Mouse (Mus musculus) kidney, adult 11 months (tissue): ENCODE data around the gene Tmem87b.
A peak's percentile ranks its signal among the peaks of the same experiment; 100 is the strongest.

Source experiments
- DNase-seq: peaks from one replicate; pipeline ENCODE4 v3.0.0; 2022

Tmem87b gene

DNA sequence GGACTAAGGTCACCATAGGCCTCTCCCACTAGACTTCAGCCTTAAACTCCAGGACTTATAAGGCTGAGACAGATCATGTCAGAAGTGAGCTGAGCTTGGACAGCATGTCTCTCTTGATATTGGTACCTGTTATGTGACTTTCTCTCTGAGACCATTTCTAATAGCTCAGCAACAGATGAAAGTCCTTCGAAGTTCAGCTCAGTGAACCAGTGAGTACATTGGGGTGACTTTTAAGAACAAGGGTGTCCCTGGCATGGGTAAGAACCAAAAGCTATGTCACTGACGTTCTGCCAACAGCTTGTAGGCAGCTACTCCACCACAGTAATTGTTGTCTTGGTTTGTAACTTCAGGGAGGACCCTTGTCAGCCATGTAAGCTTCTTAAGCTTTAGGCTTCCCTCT is 2.7 kb downstream of the Tmem87b start:
- no peak for DNase-seq

DNA sequence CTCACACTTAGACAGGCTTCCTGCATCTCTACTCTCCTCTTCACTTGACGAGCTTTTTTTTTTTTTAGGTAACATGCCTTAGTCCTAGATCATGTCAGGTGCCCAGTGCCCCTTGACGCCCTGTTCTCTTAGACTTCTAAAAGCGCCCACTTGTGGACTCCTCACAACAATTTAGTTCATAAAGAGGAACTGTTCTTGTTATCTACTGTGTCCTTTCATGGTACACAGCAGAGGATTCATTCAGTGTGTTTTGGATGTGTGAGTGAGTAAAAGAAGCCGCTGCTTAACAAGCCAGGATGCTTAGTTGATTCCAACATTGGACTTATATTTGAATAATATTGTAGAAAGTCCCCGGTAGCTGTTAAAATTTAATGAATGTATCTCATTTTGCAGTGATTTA is 6.0 kb downstream of the Tmem87b start:
- DNase-seq = no peak

DNA sequence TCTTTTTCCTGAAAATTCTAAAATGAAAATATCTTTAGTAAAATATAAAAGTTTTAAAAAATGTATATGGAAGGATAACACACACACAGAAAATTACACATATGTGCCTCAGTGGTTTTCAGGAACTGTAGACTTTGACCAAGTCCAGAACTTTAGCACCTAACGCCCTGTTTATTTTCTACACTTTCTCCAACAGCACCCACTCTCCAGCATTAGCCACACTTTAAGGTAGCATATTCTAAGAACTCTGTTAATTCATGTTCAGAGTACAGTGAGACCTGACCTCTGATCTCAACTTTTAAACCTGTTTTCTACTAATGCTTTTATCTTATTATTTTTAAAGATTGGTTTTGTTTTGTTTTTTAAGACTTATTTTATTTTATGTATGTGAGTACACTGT is 9.9 kb downstream of the Tmem87b start:
- no peak for DNase-seq

DNA sequence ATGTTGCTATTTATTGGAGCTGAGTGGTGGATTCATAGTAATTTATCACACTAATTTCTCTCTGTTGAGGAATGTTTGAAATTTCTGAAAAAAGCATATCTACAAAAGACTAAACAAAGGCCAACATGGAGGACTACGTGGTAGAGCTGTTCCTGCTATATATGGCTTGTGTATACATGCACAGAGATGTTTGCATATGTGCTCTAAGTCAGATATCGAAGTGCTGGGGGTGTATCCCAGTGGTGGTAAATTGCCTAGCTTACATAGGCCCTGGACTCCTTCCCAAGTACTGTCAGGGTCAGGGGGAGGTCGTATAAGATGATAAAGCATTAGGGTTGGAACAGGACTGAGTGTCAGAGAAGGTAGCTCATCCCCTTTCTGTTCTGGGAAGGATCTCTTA is 14.7 kb downstream of the Tmem87b start:
- no peak for DNase-seq

DNA sequence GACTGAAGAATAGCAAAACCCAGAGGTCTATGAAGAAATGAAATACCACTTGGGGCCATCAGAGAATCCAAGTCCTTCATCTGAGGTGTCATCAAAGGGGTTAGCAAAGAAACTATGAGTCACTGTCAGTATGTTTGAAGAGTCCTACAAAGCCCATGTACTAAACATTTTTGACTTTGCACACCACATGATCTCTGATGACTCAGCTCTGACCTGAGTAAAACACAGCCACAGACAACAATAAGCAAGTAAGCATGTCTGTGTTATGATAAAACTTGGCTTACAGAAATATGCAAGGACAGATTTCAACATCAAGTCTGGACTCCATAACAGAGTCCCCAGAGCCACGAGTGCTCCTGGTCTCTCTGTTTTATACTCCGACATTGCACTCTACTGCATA is 15.1 kb downstream of the Tmem87b start:
- no peak for DNase-seq

DNA sequence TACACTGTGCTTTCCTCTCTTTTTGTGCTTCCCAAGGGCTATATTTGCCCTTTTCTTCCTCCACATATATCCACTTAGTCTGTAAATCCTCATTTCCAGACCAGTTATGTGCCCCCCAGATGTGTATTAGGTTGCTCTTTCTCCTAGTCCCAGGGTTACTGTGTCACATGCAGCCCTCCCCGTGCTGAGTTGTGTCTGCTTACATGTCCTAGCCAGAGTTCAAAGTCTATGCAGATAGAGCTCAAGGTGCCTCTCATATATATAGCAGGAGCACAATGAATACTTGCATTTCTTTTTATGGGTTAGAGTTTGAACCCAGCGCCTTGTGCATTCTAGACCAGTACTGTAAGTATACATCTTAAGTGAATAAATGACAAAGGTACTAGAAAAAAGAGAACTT is 15.5 kb downstream of the Tmem87b start:
- DNase-seq = no peak

DNA sequence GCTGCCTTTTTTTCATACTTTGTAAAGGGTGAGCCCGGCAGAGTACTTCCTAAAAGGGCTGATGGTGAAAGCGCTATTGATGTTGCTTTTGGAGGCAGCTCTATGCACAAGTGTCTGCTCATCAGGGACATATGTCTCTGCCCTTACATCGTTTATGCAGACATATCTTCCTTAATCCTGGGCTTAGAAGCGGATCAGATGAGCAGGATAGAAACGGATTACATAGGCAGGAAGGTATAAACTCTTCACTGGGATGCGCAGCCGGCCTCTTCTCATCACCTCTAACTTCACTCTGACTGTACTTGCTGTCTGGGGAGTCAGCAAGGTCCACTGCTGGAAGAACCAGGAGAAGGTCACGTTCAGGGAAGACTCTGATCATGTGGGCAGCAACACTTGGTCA is 19.6 kb downstream of the Tmem87b start:
- no peak for DNase-seq

DNA sequence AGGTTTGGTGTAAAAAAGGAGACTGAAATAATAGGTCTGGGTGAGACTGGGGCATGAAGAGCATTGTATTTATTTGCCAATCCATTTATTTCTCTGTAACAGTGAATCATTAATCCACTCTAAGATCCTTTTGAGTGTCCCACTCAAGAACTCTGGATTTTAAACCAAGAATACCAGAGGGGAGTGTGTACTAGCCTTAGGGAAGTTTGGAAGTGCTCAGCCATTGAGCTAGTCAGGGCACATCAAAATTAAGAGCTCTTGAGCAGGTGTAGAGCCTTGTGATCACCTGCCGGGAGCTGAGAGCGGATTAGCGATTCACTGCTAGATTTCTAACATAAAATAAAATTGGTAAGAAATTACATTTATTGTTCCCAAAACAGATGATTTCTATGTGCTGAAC is 20.7 kb downstream of the Tmem87b start:
- no peak for DNase-seq

DNA sequence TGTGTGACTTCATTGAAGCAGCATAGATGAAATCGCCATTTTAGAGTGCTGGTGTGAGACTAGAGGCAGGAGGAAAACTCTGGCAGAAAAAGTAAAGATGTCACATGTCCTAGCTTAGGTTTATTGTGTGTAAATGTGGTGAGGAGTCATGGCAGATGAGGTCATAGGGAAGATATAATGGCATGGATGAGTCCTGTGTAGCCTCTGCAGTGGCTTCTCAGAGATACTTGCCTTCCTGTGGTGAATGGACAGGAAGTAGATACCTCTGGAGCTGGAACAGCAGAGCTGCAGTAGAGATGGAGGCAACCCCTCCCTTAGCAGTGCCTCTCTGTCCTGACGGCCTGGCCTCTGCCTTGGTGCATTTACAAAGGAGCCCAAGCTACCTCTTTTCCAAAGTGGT is 21.6 kb downstream of the Tmem87b start:
- no peak for DNase-seq

DNA sequence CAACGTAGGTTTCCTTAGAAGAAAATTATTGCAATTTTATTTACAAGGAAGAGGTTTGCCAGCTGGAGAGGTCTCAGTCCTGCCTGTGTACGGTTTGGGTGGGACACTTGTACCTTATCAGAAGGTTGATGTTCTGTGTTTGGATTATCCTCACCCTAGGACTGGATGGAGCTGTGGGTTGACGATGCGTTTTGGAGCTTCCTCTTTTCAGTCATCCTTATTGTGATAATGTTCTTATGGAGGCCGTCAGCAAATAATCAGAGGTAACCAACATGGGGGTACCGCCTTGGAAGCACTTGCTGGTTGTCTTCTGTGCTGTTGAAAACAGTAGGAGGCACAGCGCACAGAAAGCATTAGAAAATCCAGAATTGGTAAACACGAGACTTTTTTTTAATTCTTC is 24.5 kb downstream of the Tmem87b start:
- no peak for DNase-seq

DNA sequence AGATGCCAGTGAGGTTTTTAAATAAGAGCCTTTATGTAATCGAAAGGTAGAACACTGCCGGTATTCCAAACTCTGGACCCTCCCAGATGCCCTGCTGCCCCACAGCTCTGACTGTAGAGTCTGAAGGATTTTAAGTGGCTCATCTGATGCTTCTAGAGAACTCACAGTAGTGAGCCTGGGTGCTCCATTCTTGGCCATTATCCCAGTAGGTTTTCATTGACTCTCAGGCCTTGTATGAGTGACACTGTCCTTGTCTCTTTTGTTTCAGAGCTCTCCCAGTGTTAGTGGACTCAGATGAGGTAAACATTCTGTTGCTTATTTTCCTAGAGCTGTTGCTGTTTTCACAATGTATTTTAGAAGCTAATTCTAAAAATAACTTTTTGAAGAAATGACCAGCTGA is 32.1 kb downstream of the Tmem87b start:
- no peak for DNase-seq

DNA sequence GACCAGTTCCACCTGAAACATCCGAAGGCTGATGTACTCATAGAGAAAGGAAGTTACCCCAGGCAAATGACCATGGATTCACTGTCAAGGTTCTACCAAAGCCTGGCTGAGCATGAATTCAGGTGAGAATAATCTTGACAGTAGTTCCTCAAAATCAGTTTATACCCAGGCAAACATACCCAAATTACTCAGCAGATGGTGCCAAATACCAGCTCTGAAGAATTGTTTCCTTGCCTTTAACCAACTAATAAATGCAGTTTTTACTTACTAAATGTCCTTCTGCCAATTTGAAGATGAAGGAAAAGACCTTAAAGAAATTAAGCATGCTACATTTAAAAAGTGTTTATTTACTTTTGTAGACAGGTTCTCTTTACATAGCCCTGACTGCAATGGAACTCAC is 38.8 kb downstream of the Tmem87b start:
- DNase-seq = no peak

DNA sequence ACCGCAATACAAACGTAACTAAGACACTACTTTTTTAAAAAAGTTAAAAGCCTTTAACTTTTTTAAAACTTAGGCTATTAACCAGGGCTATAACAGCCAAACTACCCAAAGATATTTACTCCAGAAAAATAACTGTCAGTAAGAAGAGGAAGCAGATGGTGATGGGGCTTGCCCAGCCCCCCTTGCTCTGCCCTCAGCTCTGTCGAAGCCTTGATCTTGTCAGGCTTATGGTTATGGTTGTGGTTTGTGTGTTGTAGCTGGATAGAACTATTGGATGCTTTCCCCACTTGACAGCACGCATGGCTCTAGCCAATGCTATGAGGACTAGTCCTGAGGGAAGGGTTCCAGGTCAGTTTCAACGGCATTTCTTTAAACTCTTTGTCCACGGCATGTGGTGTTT is 41.0 kb downstream of the Tmem87b start:
- no peak for DNase-seq

DNA sequence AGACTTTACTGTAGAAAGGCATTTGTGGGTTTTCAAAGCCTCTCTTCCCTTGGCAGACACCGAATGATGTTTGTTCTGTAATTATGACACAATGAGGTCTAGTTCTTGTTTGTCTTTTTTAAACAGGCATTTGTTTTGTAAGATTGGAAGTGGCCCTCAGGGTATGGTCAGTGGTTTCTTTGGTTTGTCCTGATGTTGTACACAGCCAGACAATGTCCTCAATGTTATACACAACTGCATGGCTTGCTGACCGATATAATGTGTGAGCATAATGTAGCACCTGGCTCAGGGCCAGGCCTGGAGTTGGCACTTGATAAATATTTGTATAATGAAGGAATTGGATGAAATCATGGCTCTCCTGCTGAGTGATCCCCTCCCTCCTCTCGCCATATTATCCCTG is 41.9 kb downstream of the Tmem87b start:
- no peak for DNase-seq

DNA sequence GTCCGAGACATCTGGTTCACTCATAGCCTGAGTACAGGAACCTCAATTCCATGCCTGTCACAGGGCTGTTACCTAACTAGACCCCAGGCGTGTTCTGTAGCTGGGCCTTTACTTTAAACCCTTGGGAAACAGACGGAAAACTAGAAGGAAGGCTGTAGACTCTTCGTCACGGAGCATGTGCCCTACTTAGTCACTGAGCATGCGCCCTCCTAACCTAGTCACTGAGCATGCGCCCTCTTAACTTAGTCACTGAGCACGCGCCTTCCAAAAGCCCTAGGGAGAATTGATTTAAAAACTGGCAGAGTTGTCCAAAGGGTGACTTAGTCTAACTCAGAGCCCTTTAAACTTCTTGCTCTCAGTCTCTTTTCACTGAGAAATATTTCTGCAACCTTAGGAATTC is 44.7 kb downstream of the Tmem87b start, which contains the start of gene Fbln7:
Gene Fbln7, plus strand, starts transcription at position 346 of the 400 bp plus-strand sequence.
- DNase-seq = no peak

DNA sequence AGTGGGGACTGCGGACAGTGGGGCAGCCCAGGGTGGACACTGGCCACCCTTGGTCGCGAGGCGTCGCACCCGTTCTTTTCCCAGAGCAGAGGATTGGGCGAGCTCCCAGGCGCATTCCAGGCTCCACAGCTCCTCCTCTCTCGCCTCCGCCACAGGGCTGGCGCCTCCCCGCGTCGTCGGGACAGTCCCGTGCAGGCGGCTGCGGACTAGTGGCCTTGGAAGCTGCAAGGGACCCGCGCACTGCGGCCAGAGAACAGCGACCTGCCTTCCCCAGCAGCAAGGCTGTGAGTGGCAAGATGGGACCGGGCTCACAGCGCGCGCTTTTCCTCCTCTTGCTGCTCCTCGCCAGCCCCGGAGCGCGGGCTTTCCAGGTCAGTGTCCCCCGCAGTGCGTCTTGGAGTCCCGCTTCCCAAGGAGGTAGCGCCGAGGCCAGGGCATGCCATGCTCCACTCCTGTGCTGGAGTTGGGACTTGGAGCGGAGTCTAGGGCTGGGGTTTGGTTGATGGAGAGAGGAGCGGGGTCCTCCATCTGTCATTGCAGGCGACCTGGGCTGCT is 45.9 kb downstream of the Tmem87b start:
- peak; percentile 61 for DNase-seq

DNA sequence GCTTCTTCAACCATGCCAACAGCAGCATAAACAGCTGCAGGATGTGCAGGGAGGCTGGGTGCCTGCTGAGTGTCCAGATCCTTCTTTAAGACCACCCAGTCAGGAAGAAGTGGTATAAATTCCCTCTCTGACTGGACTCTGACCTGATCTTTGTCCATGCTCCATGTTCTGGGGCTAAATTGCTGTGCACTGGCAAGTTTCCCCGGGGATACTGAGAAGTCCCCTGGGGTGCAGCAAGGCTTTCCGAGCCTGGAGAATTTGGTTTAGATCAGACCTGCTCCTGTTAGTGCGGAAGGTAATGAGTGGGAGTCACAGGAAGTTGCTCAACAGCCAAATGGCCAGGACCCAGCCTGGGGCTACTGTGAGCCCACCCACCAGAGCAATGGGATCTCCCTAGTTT is 47.1 kb downstream of the Tmem87b start:
- DNase-seq = no peak

DNA sequence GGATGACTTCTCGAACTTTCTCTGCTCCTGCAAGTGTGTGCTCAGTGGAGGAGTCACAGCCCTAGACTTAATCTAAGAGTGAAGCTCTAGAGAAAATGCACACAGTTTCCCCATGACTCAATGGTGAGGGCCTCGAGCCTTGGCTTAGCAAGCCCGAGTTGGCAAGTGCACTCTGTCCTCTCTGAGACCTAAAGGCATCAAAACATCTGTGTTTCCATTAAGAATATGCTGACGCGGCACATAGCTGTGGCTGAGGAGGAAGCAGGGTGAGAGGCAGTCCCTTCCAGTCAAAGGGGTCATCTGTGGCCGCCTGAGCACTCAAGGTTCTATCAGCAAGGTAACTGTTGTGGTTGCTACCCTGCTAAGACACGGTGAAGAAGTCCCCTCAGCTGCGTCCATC is 53.7 kb downstream of the Tmem87b start:
- no peak for DNase-seq

DNA sequence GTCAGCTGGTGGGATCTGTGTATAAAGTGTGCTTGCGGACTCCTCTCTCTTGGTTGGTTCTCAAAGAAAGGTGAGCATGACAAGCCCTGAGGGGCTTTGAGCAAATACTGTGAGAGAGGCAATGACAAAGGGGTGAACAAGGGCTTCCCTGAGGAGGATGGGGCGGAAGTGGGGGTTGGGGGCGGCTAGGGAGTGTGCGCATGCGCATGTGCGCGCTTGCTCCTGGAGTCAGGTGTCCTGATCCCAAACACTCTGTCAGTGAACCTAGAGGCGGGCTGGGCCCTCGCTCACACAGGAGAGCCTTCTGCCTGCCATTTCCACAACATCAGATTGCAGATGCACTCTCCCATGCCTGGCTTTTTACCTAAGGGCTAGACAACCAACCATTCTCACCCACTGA is 54.3 kb downstream of the Tmem87b start:
- DNase-seq = no peak

DNA sequence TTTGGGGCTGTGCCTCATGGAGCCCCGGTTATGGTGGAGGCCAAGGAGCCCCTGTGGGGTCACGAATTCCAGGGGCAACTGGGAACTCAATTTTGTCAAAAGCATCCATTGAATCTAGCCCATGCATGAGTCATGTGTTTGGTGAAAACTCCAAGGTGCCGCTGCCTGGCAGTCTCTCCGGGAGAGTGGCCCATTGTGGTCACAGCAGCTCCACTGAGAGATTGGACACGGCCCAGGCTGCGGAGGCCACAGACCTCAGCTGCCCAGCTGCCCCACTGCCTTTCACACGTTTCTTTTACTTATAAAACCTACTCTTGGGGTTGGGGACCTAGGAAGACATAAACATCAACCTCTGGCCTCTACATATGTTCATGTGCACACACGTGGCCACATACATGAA is 57.6 kb downstream of the Tmem87b start:
- no peak for DNase-seq

DNA sequence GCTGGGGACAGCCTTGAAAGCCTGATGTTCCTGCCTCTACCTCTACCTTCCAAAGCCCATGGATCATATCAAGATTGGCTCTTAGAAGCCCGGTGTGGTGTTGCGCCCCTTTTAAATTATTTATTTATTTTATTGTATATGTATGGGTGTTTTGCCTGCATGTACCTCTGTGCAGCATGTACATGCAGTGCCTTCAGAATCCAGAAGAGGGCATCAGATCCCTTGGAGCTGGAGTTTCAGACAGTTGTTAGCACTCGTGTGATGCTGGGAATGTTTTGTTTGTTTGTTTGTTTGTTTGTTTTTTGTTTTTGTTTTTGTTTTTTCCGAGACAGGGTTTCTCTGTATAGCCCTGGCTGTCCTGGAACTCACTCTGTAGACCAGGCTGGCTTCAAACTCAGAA is 63.3 kb downstream of the Tmem87b start:
- no peak for DNase-seq

DNA sequence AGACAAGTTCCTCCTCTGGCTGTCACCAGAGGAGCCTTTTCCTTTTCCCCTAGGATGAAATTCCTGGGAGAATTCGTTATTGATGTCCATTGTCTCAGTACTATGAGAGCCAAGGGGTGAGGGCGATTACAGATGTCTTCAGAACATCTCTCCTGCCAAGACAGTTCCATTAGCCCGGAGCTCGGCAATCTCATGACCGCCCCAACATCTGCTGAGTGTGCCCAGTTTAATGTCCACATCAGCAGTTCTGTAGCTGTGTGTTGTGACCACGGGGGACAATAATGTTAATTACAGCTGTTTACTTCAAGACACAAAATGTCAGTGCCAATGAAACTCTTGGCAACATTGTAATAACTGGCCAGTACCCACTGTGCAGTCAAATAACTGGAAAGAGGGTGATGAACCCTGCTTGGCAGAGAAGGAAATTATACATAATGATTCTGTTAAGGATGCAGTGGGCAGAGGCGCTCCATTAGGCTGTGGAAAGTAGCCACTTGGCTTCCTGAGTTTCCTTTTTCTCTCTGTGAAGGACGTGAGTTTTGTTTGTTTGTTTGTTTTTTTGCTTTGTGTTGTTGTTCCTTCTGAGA is 67.4 kb downstream of the Tmem87b start:
- no peak for DNase-seq

DNA sequence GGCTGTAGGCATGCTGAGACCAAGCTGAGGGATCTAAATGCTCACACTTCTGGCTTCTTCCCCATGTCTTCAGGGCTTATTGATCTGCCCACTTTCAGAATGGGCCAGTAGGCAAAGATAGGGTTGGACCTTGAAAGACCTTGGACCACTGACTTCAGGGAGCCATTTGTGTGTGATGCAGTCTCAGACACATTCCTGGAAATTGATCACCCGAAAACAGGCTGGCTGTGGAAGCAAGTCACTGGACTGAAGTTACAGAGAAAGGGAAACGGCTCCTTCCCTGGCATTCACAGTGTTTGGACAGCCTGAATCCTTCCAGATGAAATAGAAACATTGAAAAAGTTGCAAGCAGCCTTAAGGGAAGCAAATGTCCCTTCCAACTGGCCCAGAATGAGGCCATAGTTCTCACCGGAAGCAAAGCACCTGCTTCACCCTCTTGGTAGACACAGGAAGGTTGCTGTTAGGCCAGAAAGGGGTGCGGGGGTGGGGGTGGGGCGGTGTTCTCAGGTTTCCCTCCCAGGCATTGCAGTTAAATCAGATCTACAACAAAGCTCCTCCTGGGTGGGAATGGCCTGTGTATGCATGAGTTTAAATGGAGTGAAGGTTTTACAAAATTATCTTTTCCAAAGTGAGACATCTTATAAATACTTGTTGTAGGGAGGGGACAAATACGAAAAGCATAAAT is 70.1 kb downstream of the Tmem87b start:
- DNase-seq = peak; percentile 42

DNA sequence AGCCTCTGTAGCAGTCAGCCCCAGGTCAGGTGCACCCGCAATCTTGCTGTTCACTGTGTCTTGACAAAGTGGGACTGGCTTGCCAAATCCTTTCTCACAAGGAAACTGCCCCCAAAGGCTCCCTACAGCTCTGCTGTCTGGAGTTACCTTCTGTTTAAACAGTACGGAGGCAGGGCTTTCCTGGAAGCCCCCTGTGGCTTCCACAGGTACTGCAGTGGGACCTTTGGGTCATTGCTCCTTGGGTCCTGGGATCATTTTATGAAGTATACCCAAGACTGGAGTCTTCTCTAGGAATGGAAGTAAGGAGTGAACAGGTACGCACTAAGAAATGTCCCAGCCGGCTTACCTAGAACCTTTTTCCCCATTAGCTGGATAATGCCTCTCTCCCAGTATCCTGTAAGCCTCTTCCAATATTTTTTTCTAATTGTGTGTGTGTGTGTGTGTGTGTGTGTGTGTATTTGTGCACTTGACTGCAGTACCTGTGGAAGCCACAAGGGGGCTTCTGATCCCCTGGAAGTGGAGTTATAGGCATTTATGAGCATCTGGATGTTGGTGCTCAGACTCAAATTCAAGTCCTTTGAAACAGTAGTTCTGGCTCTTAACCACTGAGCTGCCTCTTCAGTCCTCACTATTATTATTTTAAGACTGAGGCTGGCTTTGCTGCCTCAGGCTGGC is 72.9 kb downstream of the Tmem87b start:
- DNase-seq = no peak
